Mouse (Mus musculus): ENCODE measurements at regions not wholly inside any gene's neighbourhood (a gene's known extent, or its start where the extent isn't known, plus 50 kb on each side); places are given as distances from the start of the nearest gene placed in this dataset.

DNA sequence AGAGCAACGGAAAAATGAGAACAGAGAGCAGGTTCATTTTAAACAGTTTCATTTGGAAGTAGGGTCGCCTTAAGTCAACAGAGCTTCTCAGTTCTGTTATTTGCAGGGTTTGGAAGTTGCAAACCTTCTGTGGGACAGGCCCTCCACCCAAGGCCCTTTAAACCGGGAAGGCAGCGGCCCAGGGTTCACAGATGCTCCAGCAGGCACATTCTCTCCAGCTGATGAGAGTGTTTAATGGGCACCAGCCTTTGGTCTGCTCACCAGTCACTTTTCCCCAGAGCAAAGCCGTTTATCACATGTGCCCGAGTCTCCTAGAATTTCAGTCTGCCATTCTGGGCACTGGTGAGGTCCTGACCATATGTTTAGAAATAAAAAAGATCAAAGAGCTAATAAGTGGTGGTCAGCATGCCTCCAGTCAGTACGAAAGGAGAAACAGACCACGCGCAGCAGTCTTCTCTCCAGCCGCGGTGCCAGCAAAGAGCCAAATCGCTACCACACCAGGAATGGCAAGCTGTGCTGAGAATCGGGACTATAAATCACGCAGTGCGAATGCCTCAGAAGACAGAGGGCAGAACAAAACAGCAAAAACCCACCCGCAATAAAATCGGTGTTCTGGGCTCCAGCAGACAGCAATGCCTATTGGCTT, 173.5 kb downstream of the Papss1 start:
- TF ChIP-seq CTCF (conservative IDR thresholded peaks at IDR 0.05; ENCODE audit: low read length) (no peak), POU5F1 (IDR thresholded peaks at IDR 0.05; ENCODE audit: borderline replicate concordance, low read length) (no peak)
